Mouse (Mus musculus): ENCODE measurements around the gene Krtap13. TPM values are rescaled to one million over a fixed set of nuclear protein-coding genes. Genes with fewer than 3 reads are reported as not detected.

Gene Krtap13
- polyA plus RNA-seq, 1 experiment from 2014 or later, result not detected

Other genes starting within 250 kb of the Krtap13 start
- not detected in 2 replicates for gene Cldn17, start 244.7 kb downstream of the Krtap13 start, polyA plus RNA-seq (2014; fragmentation: Nextera tagmentation; extraction: Ambion mirVana)
- gene Cldn8, start 188.5 kb downstream of the Krtap13 start, polyA plus RNA-seq (2014; fragmentation: Nextera tagmentation; extraction: Ambion mirVana), result 4.5 and 5.3 TPM in 2 replicates
- gene Krtap24-1, start 139.4 kb downstream of the Krtap13 start, polyA plus RNA-seq (2014; fragmentation: Nextera tagmentation; extraction: Ambion mirVana), result not detected in 2 replicates
- not detected in 2 replicates for gene 2310079G19Rik, start 124.0 kb downstream of the Krtap13 start, polyA plus RNA-seq (2014; fragmentation: Nextera tagmentation; extraction: Ambion mirVana)
- gene Krtap26-1, start 103.8 kb downstream of the Krtap13 start, polyA plus RNA-seq (2014; fragmentation: Nextera tagmentation; extraction: Ambion mirVana), result not detected in 2 replicates
- gene Krtap27-1, start 80.0 kb downstream of the Krtap13 start, polyA plus RNA-seq (2014; fragmentation: Nextera tagmentation; extraction: Ambion mirVana), result not detected in 2 replicates
- not detected in 2 replicates for gene 2310061N02Rik, start 43.7 kb downstream of the Krtap13 start, polyA plus RNA-seq (2014; fragmentation: Nextera tagmentation; extraction: Ambion mirVana)
- gene Krtap13-1, start 22.8 kb downstream of the Krtap13 start, polyA plus RNA-seq (2014; fragmentation: Nextera tagmentation; extraction: Ambion mirVana), result not detected in 2 replicates
- gene 2310034C09Rik, start 7.2 kb upstream of the Krtap13 start, polyA plus RNA-seq (2014; fragmentation: Nextera tagmentation; extraction: Ambion mirVana), result not detected in 2 replicates
- not detected in 2 replicates for gene 2310057N15Rik, start 22.6 kb upstream of the Krtap13 start, polyA plus RNA-seq (2014; fragmentation: Nextera tagmentation; extraction: Ambion mirVana)
- gene Gm5965, start 26.3 kb upstream of the Krtap13 start, polyA plus RNA-seq (2014; fragmentation: Nextera tagmentation; extraction: Ambion mirVana), result not detected in 2 replicates
- not detected in 2 replicates for gene Gm20741, start 60.6 kb upstream of the Krtap13 start, polyA plus RNA-seq (2014; fragmentation: Nextera tagmentation; extraction: Ambion mirVana)
- not detected in 2 replicates for gene Krtap15, start 68.6 kb upstream of the Krtap13 start, polyA plus RNA-seq (2014; fragmentation: Nextera tagmentation; extraction: Ambion mirVana)
- gene Krtap14, start 74.5 kb upstream of the Krtap13 start, polyA plus RNA-seq (2014; fragmentation: Nextera tagmentation; extraction: Ambion mirVana), result not detected in 2 replicates
- gene Krtap19-1, start 117.8 kb upstream of the Krtap13 start, polyA plus RNA-seq (2014; fragmentation: Nextera tagmentation; extraction: Ambion mirVana), result not detected in 2 replicates
- gene Krtap19-2, start 122.6 kb upstream of the Krtap13 start, polyA plus RNA-seq (2014; fragmentation: Nextera tagmentation; extraction: Ambion mirVana), result not detected in 2 replicates
- not detected in 2 replicates for gene Krtap19-3, start 126.4 kb upstream of the Krtap13 start, polyA plus RNA-seq (2014; fragmentation: Nextera tagmentation; extraction: Ambion mirVana)
- gene Krtap19-4, start 133.5 kb upstream of the Krtap13 start, polyA plus RNA-seq (2014; fragmentation: Nextera tagmentation; extraction: Ambion mirVana), result not detected in 2 replicates
- not detected in 2 replicates for gene Krtap19-5, start 144.8 kb upstream of the Krtap13 start, polyA plus RNA-seq (2014; fragmentation: Nextera tagmentation; extraction: Ambion mirVana)
- not detected in 2 replicates for gene Krtap19-9b, start 180.6 kb upstream of the Krtap13 start, polyA plus RNA-seq (2014; fragmentation: Nextera tagmentation; extraction: Ambion mirVana)
- not detected in 2 replicates for gene Krtap16-3, start 211.2 kb upstream of the Krtap13 start, polyA plus RNA-seq (2014; fragmentation: Nextera tagmentation; extraction: Ambion mirVana)

All from embryonic facial prominence, embryonic 11.5 days (tissue).